Mouse (Mus musculus): ENCODE data around the gene Afmid. TPM values are rescaled to one million over a fixed set of nuclear protein-coding genes. Genes with fewer than 3 reads are reported as not detected.

Afmid gene
- polyA plus RNA-seq (2014; fragmentation: Nextera tagmentation; extraction: Ambion mirVana), result 4.4 and 5.7 TPM in 2 replicates

DNA sequence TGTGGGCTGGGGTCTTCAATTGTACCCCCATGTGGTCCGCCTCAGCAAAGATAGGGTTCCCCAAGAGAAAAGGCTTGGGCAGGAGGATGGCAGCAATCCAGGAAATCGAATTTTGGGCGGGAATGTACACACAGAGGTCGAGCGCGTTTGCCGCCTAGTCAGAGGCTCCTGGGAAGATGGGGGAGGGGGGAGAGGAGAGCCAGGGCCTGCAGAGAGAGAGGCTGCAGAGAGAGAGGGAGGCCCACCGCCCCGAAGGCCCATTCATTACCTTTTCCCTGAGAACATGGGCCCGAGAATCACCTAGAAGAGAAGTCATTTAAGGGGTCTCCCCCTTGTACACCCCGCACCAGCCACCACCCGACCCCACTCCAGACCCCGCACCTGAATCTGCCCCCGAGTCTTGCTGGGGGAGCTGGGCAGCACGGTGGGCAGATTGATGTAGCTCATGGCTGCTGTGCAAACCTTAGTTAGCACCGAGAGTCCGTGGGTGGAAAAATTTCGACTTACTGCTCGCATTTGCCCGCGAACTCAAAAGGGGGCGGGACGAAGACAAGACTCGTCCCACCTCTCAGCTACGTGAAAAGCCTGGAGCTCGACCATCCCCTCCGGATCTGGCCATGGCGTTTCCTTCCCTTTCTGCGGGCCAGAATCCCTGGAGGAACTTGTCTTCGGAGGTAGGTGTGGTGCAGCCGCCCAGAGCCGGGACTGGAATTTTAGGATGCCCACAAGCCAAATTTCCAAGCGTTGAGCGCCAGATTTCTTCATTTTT, at the start of gene Afmid, which contains the start of gene Tk1:
TSS of gene Afmid (plus strand) at position 592 of the 769 bp plus-strand sequence.
TSS of gene Tk1 (minus strand) at position 760 of the 769 bp plus-strand sequence.
- no peaks in the 10 kb centered on the region for H3K9me3 ChIP-seq (replicated peaks; ENCODE audit: control insufficient read depth, low read length)
- WGBS, result under 1% methylated on average over 34 of the region's 34 CpGs
- H3K27ac ChIP-seq (ENCODE audit: low read depth, low read length), result peak within 1 kb of the TSS; percentile 76
- ATAC-seq (peak; percentile 59), DNase-seq (ENCODE audit: low spot score) (peak; percentile 90)
- H3K4me1 ChIP-seq (ENCODE audit: control insufficient read depth, insufficient read depth, low read length), result peaks cover 22% of the 10 kb centered on the region
- peaks cover 16% of the 10 kb centered on the region; the same call in 1 of the 2 replicates for H3K36me3 ChIP-seq (ENCODE audit: control insufficient read depth, insufficient read depth, low read length)
- H3K4me2 ChIP-seq (ENCODE audit: low read length), result peak within 1 kb of the TSS; percentile 74
- H3K4me3 ChIP-seq (ENCODE audit: low read depth, low read length), result peak within 1 kb of the TSS; percentile 34
- H3K9ac ChIP-seq (ENCODE audit: low read length), result peak within 1 kb of the TSS; percentile 56
- no peaks in the 10 kb centered on the region for H3K27me3 ChIP-seq (replicated peaks; ENCODE audit: control insufficient read depth, insufficient read depth, low read length)

DNA sequence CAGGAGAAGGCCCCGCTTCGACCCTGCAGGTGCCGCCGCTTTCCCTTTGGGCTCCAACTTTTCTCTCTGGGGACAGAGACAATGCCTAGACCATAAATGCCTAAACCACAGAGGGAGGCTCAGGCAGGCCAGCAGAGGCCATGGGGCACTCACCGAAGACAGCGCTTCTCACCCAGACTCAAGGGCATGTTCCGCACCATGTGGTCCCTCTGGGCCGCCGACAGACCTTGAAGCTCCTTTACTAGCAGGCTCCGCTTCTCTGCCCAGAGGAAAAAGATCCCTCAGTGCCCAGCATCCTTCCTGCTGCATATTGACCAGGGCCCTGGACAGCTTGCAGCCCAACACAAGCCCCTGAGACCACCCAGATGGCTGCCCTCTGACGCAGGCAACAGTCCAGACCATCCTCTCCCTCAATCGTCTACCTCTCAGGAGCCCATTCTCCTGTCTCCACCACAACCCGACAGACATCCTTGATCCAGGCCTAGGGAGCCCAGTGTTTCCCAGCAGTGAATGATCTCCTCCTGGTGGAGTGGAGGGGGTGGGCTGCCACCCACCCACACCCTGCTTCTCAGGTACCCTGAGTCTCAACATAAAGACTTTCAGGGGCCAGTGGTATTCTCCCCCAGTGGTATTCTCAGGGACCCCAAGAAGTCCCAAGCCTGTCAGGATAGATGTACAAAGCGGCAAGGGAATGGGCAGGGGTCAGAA, 49.5 kb upstream of the Afmid start:
- H3K9ac ChIP-seq (ENCODE audit: low read length), result no peak overlapping the region
- no peak overlapping the region for H3K27ac ChIP-seq (ENCODE audit: low read depth, low read length)
- no peaks in the 10 kb centered on the region for H3K36me3 ChIP-seq (ENCODE audit: control insufficient read depth, insufficient read depth, low read length)
- WGBS, result 92% methylated on average over 14 of the region's 14 CpGs
- no peak overlapping the region for H3K4me2 ChIP-seq (ENCODE audit: low read length)
- peaks cover 6% of the 10 kb centered on the region for H3K4me1 ChIP-seq (ENCODE audit: control insufficient read depth, insufficient read depth, low read length)
- DNase-seq (ENCODE audit: low spot score) (no peak), ATAC-seq (no peak)
- H3K27me3 ChIP-seq (replicated peaks; ENCODE audit: control insufficient read depth, insufficient read depth, low read length), result peaks cover 19% of the 10 kb centered on the region
- no peaks in the 10 kb centered on the region for H3K9me3 ChIP-seq (replicated peaks; ENCODE audit: control insufficient read depth, low read length)
- H3K4me3 ChIP-seq (ENCODE audit: low read depth, low read length), result no peak overlapping the region

DNA sequence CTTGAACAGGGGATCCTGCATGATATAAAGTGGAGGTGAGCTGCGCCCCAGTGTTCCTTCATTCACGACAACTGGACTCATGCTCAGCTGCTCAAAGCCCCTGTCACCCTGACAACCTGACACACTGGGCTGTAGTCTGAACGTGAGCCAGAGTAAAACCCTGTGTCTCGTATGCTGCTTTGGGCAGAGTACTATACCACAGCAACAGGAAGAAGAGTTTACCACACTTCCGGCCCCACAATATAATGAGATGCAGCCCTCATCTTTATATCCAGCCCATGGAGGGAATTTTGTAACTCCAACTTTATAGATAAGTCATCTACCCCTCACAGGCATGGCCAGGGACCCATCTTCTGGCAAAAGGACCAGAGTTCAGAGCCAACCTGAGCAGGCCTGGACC, 48.6 kb upstream of the Afmid start:
- H3K9me3 ChIP-seq (replicated peaks; ENCODE audit: control insufficient read depth, low read length), result no peaks in the 10 kb centered on the region
- peaks cover 6% of the 10 kb centered on the region for H3K4me1 ChIP-seq (ENCODE audit: control insufficient read depth, insufficient read depth, low read length)
- ATAC-seq, result no peak
- H3K9ac ChIP-seq (ENCODE audit: low read length), result no peak overlapping the region
- no peak overlapping the region for H3K27ac ChIP-seq (ENCODE audit: low read depth, low read length)
- no peak for DNase-seq (ENCODE audit: low spot score)
- peaks cover 28% of the 10 kb centered on the region for H3K27me3 ChIP-seq (replicated peaks; ENCODE audit: control insufficient read depth, insufficient read depth, low read length)
- no peak overlapping the region for H3K4me2 ChIP-seq (ENCODE audit: low read length)
- no peaks in the 10 kb centered on the region for H3K36me3 ChIP-seq (ENCODE audit: control insufficient read depth, insufficient read depth, low read length)
- WGBS, result 86% methylated on average over 5 of the region's 5 CpGs
- no peak overlapping the region for H3K4me3 ChIP-seq (ENCODE audit: low read depth, low read length)

DNA sequence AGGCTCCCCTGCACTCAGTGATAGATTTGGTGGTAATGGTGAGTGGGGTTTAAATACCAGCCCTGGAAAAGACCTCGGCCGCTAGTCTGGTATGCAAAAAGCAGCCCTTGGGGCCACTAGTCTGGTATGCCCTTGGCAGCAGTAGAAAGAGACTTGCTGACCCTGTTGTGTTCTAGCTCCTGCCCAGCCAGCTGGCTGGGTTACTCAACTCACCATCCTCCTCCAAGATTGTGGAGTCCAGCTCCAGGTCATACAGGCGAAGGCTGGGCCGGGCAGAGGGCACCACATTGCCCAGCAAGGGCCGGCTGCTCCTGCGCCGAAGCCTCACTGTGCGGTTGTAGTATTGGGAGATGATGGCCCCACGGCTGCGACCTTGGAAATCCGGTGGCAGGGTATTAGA, 47.7 kb upstream of the Afmid start:
- no peak for DNase-seq (ENCODE audit: low spot score)
- Histone ChIP-seq H3K27ac (ENCODE audit: low read depth, low read length) (no peak overlapping the region), H3K4me3 (ENCODE audit: low read depth, low read length) (no peak overlapping the region), H3K4me2 (ENCODE audit: low read length) (no peak overlapping the region), H3K9me3 (replicated peaks; ENCODE audit: control insufficient read depth, low read length) (no peaks in the 10 kb centered on the region), H3K27me3 (replicated peaks; ENCODE audit: control insufficient read depth, insufficient read depth, low read length) (peaks cover 36% of the 10 kb centered on the region), H3K36me3 (ENCODE audit: control insufficient read depth, insufficient read depth, low read length) (no peaks in the 10 kb centered on the region), H3K4me1 (ENCODE audit: control insufficient read depth, insufficient read depth, low read length) (peaks cover 6% of the 10 kb centered on the region), H3K9ac (ENCODE audit: low read length) (no peak overlapping the region)
- WGBS, result 94% methylated on average over 11 of the region's 11 CpGs
- no peak for ATAC-seq

DNA sequence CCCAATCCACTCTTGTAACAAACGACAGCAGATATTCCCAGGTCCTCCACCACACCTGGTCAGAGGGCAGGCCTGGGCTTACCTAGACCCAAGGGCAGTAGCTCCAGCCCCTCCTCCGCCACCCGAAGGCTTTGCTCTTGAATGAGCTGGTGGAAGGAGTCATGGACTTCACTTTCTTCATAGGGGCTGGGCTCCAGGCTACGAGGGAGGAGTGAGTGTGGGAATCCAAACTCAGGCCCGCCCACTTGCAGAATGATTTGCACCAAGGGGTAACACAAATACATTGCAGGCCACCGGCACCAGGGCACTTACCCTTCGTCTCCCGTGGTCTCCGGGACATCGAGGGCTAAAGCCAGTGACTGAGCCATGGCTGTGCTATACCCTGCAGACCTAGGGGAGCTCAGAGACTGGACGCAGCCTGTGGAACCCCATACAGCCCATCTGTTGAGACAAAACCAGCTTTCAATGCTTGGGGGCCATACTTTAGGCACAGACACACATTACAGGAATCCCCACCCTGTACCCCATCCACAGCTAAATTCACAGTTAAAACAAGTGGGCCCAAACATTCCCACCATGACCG, 46.8 kb upstream of the Afmid start:
- ATAC-seq, result no peak
- H3K4me3 ChIP-seq (ENCODE audit: low read depth, low read length), result no peak overlapping the region
- WGBS, result 81% methylated on average over 12 of the region's 12 CpGs
- H3K27me3 ChIP-seq (replicated peaks; ENCODE audit: control insufficient read depth, insufficient read depth, low read length), result peaks cover 40% of the 10 kb centered on the region
- no peak for DNase-seq (ENCODE audit: low spot score)
- H3K4me1 ChIP-seq (ENCODE audit: control insufficient read depth, insufficient read depth, low read length), result peaks cover 6% of the 10 kb centered on the region
- peak overlapping the region; percentile 43; the same call in 1 of the 2 replicates for H3K9ac ChIP-seq (ENCODE audit: low read length)
- no peaks in the 10 kb centered on the region for H3K36me3 ChIP-seq (ENCODE audit: control insufficient read depth, insufficient read depth, low read length)
- H3K27ac ChIP-seq (ENCODE audit: low read depth, low read length), result 0 out of 2 replicates have a peak overlapping the region, but pooled peaks have one; percentile 6
- H3K9me3 ChIP-seq (replicated peaks; ENCODE audit: control insufficient read depth, low read length), result no peaks in the 10 kb centered on the region
- peak overlapping the region; percentile 48; the same call in 1 of the 2 replicates for H3K4me2 ChIP-seq (ENCODE audit: low read length)

DNA sequence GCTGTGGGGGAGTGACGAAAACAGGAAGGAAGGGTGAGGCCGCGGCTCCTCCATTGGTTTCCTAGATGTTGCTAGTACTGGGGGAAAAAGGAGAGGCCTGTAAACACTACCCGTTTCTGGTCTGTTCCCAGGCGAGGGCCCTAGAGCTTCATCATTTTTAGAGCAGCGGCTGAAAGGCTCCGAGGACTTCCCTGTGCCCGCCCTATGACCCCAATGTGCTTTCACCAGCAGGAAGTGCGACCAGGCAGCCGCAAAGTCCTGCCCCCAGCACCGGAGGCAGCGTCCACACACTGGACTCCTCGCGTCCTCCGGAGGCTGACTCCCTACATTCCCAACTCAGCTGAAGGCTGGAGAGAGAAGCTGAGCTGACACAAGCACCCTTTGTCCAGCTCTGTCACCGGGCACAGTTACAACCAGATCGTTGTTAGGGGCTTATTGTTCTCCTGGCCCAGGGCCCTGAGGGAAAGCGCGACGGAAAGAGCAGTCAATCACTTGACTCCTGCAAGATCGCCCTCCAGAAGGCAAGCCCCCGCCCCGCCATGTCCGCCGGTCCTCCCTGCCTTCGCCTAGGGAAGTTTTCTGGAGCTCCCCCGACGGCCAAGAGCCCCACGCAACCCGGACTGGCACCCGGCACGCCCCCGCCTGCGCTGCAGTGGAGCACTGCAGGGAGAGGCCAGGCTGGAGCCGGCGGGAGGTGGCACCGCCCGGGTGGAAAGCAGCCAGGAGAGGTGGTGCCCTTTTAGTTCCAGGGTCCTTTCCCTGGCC, 46.1 kb upstream of the Afmid start:
- Histone ChIP-seq H3K9ac (ENCODE audit: low read length) (peak overlapping the region; percentile 43), H3K9me3 (replicated peaks; ENCODE audit: control insufficient read depth, low read length) (no peaks in the 10 kb centered on the region), H3K4me2 (ENCODE audit: low read length) (peak overlapping the region; percentile 48), H3K4me1 (ENCODE audit: control insufficient read depth, insufficient read depth, low read length) (peaks cover 6% of the 10 kb centered on the region), H3K27ac (ENCODE audit: low read depth, low read length) (0 out of 2 replicates have a peak overlapping the region, but pooled peaks have one; percentile 6), H3K4me3 (ENCODE audit: low read depth, low read length) (peak overlapping the region; percentile 22), H3K36me3 (ENCODE audit: control insufficient read depth, insufficient read depth, low read length) (no peaks in the 10 kb centered on the region), H3K27me3 (replicated peaks; ENCODE audit: control insufficient read depth, insufficient read depth, low read length) (peaks cover 44% of the 10 kb centered on the region)
- 5% methylated on average over 34 of the region's 38 CpGs for WGBS
- DNase-seq (ENCODE audit: low spot score), result peak; percentile 51
- ATAC-seq, result peak; percentile 37; the same call in 1 of the 2 replicates

DNA sequence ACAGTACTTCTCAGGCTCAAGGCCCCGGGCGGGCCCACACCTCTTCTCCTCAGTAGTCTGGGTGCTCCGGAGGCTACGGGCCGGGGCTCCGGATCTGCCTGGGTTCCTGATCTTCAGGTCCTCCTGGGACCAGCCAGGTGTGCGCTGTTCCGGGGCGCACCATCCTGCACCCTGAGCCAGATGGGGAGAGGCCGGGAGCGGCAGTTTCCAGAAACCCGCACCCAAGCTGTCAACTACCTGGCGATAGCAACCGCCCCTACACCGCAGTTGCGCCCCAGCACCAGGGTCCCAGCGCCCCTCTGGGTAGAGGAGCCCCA, 45.6 kb upstream of the Afmid start:
- peaks cover 44% of the 10 kb centered on the region for H3K27me3 ChIP-seq (replicated peaks; ENCODE audit: control insufficient read depth, insufficient read depth, low read length)
- peak overlapping the region; percentile 48 for H3K4me2 ChIP-seq (ENCODE audit: low read length)
- ATAC-seq, result no peak
- H3K27ac ChIP-seq (ENCODE audit: low read depth, low read length), result 0 out of 2 replicates have a peak overlapping the region, but pooled peaks have one; percentile 6
- peaks cover 6% of the 10 kb centered on the region for H3K4me1 ChIP-seq (ENCODE audit: control insufficient read depth, insufficient read depth, low read length)
- H3K9me3 ChIP-seq (replicated peaks; ENCODE audit: control insufficient read depth, low read length), result no peaks in the 10 kb centered on the region
- no peak for DNase-seq (ENCODE audit: low spot score)
- H3K36me3 ChIP-seq (ENCODE audit: control insufficient read depth, insufficient read depth, low read length), result no peaks in the 10 kb centered on the region
- H3K9ac ChIP-seq (ENCODE audit: low read length), result peak overlapping the region; percentile 43; the same call in 1 of the 2 replicates
- H3K4me3 ChIP-seq (ENCODE audit: low read depth, low read length), result peak overlapping the region; percentile 22
- WGBS, result 3% methylated on average over 15 of the region's 17 CpGs

DNA sequence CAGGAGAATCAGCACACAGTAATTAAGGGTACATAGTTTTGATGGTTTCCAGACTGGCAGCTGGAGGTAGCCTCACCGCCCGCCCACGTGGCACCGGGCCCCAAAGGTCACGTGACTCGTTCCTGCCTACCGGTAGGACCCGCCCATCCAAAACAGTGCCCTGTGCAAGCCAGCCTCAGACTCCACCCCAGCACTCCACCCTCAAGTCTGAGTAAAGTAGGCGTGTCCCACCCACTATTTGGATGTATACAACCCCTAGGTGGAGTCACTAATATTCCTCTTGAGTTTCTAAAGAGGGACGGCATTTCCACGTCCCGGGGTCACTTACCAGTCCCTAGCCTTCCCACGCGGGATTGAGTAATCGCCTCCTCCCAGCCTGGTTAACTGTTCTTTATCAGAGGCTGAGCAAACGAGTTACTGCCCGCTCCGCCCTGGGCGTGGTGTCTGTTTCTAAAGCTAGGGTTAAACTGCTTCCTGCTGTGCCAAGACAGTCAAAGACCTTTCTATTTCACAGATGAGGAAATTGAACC, 45.1 kb upstream of the Afmid start:
- peak; percentile 24; the same call in 1 of the 2 replicates for ATAC-seq
- peak overlapping the region; percentile 48 for H3K4me2 ChIP-seq (ENCODE audit: low read length)
- peak; percentile 50 for DNase-seq (ENCODE audit: low spot score)
- no peak overlapping the region for H3K27ac ChIP-seq (ENCODE audit: low read depth, low read length)
- H3K4me3 ChIP-seq (ENCODE audit: low read depth, low read length), result peak overlapping the region; percentile 22; the same call in 1 of the 2 replicates
- no peaks in the 10 kb centered on the region for H3K36me3 ChIP-seq (ENCODE audit: control insufficient read depth, insufficient read depth, low read length)
- no peak overlapping the region for H3K9ac ChIP-seq (ENCODE audit: low read length)
- peaks cover 44% of the 10 kb centered on the region for H3K27me3 ChIP-seq (replicated peaks; ENCODE audit: control insufficient read depth, insufficient read depth, low read length)
- peaks cover 6% of the 10 kb centered on the region for H3K4me1 ChIP-seq (ENCODE audit: control insufficient read depth, insufficient read depth, low read length)
- no peaks in the 10 kb centered on the region for H3K9me3 ChIP-seq (replicated peaks; ENCODE audit: control insufficient read depth, low read length)
- WGBS, result 3% methylated on average over 19 of the region's 19 CpGs

All from forebrain, embryonic 14.5 days (tissue).